Mouse (Mus musculus): ENCODE measurements at regions not wholly inside any gene's neighbourhood (a gene's known extent, or its start where the extent isn't known, plus 50 kb on each side); places are given as distances from the start of the nearest gene placed in this dataset.

DNA sequence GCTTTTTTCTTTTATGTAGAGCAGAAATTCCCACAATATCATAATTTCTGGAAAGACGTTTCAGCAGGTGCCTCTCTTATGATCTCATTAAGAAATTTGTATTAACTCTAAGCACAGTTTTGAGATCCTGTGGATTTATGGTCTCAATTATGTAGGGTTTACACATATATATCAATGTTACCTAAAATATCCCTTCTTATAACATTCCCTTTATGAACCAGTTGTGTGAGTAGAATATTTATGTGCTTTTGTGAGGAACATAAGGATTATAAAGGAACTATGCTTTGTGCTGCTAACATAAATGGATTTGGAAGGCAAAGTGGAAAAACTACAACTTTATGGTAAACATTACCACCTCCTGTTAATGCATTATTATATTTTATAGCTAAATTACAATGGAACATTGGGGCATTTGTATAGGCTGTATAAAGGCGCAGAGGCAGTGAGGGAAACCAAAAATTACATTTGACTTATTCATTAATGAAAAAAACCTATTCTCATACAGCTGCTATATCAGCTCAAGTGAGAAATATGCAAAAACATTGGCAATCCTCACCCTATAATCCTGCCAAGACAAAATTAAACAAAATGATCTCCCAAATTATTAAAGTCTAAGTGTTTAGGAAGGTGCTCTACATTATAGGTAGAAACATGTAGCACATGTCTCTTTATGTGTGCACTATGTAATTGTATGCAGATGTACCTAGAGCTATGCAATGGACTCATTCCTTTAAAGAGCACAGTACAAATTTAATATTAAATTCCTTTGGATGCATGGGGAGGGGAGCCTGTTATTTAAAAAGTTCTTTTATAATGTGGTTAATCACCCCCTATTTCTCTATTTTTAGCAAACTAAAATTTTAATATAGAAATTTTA is 439.2 kb downstream of the Tfap2b start:
- DNase-seq (ENCODE audit: low spot score) = no peak
- no peak for ATAC-seq (ENCODE audit: low FRiP score)

DNA sequence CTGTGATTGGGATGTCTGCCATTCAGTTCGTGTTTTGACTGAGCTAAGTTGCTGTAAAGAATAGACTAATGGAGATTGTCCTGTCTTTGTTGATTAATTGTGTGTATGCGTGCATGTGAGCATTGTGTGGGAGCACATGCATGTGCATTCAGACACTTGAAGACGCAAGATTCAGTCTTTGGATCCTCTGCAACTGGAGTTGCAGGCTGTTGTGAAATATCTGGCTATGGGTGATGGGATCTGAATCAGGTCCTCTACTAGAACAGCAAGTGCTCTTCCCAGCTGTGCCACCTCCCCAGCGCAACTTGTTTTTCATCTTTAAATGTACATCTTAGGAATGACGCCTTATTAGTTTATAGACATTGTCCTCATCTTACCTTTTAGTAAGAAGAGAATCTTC is 453.4 kb downstream of the Tfap2b start:
- H3K27me3 ChIP-seq (ENCODE audit: control insufficient read depth, insufficient read depth, low read length) = no peaks in the 10 kb centered on the region
- no peak overlapping the region for H3K9ac ChIP-seq
- no peaks in the 10 kb centered on the region for H3K9me3 ChIP-seq (ENCODE audit: control insufficient read depth, low read length)
- no peaks in the 10 kb centered on the region for H3K36me3 ChIP-seq (replicated peaks; ENCODE audit: control insufficient read depth, insufficient read depth)
- WGBS = 88% methylated on average over 5 of the region's 5 CpGs
- DNase-seq (ENCODE audit: low spot score) (no peak), ATAC-seq (ENCODE audit: low FRiP score) (no peak)
- no peak overlapping the region for H3K27ac ChIP-seq
- no peak overlapping the region for H3K4me2 ChIP-seq (replicated peaks)
- H3K4me3 ChIP-seq (replicated peaks; ENCODE audit: low read length) = no peak overlapping the region
- H3K4me1 ChIP-seq (replicated peaks; ENCODE audit: control insufficient read depth, insufficient read depth, low read length) = no peaks in the 10 kb centered on the region

More for the DNA sequence above, 439.2 kb downstream of the Tfap2b start:
- H3K4me2 ChIP-seq (replicated peaks) = no peak overlapping the region
- no peak overlapping the region for H3K27ac ChIP-seq
- H3K9me3 ChIP-seq (ENCODE audit: control insufficient read depth, low read length) = no peaks in the 10 kb centered on the region
- 85% methylated on average over 2 of the region's 2 CpGs for WGBS
- H3K4me3 ChIP-seq (replicated peaks; ENCODE audit: low read length) = no peak overlapping the region
- H3K27me3 ChIP-seq (ENCODE audit: control insufficient read depth, insufficient read depth, low read length) = no peaks in the 10 kb centered on the region
- no peaks in the 10 kb centered on the region for H3K4me1 ChIP-seq (replicated peaks; ENCODE audit: control insufficient read depth, insufficient read depth, low read length)
- no peak overlapping the region for H3K9ac ChIP-seq
- H3K36me3 ChIP-seq (replicated peaks; ENCODE audit: control insufficient read depth, insufficient read depth) = no peaks in the 10 kb centered on the region

DNA sequence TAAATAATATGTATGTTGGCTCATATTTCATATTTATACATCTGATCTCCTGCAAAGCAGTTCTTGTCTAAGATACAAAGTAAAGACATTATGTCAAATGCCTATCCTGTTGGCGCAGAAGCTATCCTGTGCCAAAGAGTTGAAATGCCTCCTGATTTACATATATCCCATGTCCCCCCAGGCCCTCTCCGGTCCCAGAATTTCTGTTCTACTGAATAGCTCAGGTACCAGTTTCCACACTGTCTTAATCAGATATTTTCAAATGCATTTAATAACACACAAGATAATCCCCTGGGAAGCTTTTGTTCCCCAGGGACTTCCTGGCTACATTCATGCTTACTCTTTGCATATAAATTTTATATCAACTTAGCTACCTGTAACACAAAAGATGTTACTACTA is 454.1 kb downstream of the Tfap2b start:
- Histone ChIP-seq H3K27ac (no peak overlapping the region), H3K36me3 (replicated peaks; ENCODE audit: control insufficient read depth, insufficient read depth) (no peaks in the 10 kb centered on the region), H3K4me2 (replicated peaks) (no peak overlapping the region), H3K9ac (no peak overlapping the region), H3K9me3 (ENCODE audit: control insufficient read depth, low read length) (no peaks in the 10 kb centered on the region), H3K27me3 (ENCODE audit: control insufficient read depth, insufficient read depth, low read length) (no peaks in the 10 kb centered on the region), H3K4me3 (replicated peaks; ENCODE audit: low read length) (no peak overlapping the region), H3K4me1 (replicated peaks; ENCODE audit: control insufficient read depth, insufficient read depth, low read length) (no peaks in the 10 kb centered on the region)
- no peak for ATAC-seq (ENCODE audit: low FRiP score)
- no peak for DNase-seq (ENCODE audit: low spot score)
- 98% methylated on average over 2 of the region's 2 CpGs for WGBS

DNA sequence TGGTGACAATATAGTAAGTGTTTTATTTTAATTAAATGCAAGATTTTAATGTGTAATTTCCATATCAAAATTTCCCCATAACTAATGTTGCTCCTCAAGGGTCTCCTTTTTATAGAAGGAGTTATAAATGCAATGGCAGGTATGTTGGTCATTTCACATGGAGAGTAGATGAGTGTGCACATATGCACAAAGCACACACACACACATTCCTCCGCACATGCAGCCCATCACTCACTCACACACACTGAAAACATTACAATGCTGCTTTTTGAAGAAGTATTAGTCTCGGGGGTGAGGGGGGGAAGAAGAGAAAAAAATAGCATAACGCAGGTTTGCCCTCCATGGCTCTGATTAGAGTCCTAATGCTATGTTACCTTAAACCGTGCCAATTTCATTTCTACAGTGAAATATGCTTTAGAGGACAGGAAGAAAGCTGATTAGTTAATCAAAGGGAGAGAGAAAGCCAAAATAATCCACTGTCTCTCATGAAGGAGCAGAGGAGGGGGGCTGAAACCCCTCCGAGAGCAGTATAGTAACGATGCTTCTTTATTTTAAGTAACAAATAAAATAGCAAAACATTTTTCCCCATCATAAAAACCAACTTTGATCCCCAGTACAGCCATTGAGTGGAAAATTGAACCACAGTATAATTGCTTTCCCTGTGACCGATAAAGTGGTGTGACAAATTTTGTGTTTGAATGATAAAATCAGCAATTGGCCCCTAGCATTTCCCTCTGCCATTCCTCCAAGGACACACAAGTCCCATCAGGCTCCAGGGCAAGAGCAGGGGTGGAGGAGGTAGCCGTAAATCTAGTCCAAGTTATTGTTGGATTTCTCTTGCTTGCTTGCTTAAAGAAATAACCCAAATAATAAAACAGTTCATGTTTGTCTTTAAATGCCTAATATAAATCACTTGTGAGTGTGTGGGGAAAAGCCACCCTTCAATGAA is 465.0 kb downstream of the Tfap2b start:
- Histone ChIP-seq H3K9me3 (ENCODE audit: control insufficient read depth, low read length) (no peaks in the 10 kb centered on the region), H3K4me1 (replicated peaks; ENCODE audit: control insufficient read depth, insufficient read depth, low read length) (peaks cover 9% of the 10 kb centered on the region), H3K9ac (no peak overlapping the region), H3K4me2 (replicated peaks) (no peak overlapping the region), H3K27ac (no peak overlapping the region), H3K4me3 (replicated peaks; ENCODE audit: low read length) (no peak overlapping the region), H3K36me3 (replicated peaks; ENCODE audit: control insufficient read depth, insufficient read depth) (no peaks in the 10 kb centered on the region), H3K27me3 (ENCODE audit: control insufficient read depth, insufficient read depth, low read length) (no peaks in the 10 kb centered on the region)
- ATAC-seq (ENCODE audit: low FRiP score) (no peak), DNase-seq (ENCODE audit: low spot score) (no peak)
- 51% methylated on average over 8 of the region's 8 CpGs for WGBS

DNA sequence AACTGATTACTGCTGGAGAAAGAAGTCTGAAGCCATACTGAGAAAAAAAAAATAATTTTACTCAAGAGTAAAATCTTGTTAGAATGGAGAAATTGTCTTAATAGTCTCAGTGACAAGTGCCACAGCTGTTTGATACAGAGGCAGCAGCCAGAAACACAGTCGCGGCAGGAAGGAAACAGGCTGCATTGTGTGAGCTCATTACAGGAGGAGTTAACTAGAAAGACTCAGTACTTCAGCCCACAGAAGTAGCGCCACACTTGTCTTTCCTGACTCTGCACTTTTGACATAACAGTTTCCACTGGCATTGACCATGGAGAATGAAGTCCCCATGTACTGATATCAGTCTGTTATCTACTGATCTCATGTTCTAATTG is 465.7 kb downstream of the Tfap2b start:
- Histone ChIP-seq H3K9ac (no peak overlapping the region), H3K27me3 (ENCODE audit: control insufficient read depth, insufficient read depth, low read length) (no peaks in the 10 kb centered on the region), H3K4me2 (replicated peaks) (no peak overlapping the region), H3K27ac (no peak overlapping the region), H3K4me1 (replicated peaks; ENCODE audit: control insufficient read depth, insufficient read depth, low read length) (peaks cover 9% of the 10 kb centered on the region), H3K4me3 (replicated peaks; ENCODE audit: low read length) (no peak overlapping the region), H3K9me3 (ENCODE audit: control insufficient read depth, low read length) (no peaks in the 10 kb centered on the region), H3K36me3 (replicated peaks; ENCODE audit: control insufficient read depth, insufficient read depth) (no peaks in the 10 kb centered on the region)
- DNase-seq (ENCODE audit: low spot score) = no peak
- WGBS = 27% methylated on average over 3 of the region's 3 CpGs
- no peak for ATAC-seq (ENCODE audit: low FRiP score)

DNA sequence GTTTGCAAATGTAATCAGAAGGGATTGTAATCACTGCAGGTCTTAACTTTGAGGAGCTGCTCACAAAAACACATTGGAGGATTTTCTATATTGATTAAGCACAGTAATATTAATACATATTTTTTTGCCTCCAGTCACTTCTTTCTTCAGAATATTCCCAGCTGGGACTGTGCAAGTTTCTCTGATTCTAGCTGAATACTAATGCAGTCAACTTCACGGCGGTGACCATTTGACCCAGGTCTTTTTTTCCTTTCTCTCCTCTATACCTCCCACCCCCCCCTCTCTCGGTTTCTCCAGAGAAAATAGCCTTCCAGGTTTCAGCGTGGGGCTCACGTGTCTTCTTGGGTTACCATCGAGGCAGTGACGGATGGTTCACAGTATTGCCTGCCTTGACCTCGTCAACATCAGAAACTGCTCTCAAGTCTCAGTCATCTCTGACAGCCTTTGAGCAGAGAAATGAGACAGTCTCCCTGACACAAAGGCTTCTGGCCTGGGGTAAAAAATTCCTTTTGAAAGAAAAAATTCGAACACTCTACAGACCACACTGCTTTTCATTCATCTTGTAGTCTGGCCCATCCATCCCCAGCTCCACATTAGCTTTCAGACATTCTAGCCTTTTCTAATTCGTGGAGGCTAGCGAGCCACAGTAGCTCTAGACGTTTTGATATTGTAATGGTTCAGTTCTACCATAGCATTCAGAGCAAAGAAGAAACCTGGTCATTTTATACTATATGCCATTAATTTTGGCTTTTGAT is 472.5 kb downstream of the Tfap2b start:
- Histone ChIP-seq H3K9ac (no peak overlapping the region), H3K27me3 (ENCODE audit: control insufficient read depth, insufficient read depth, low read length) (no peaks in the 10 kb centered on the region), H3K27ac (no peak overlapping the region), H3K4me2 (replicated peaks) (no peak overlapping the region), H3K4me1 (replicated peaks; ENCODE audit: control insufficient read depth, insufficient read depth, low read length) (no peaks in the 10 kb centered on the region), H3K4me3 (replicated peaks; ENCODE audit: low read length) (no peak overlapping the region), H3K9me3 (ENCODE audit: control insufficient read depth, low read length) (no peaks in the 10 kb centered on the region), H3K36me3 (replicated peaks; ENCODE audit: control insufficient read depth, insufficient read depth) (no peaks in the 10 kb centered on the region)
- DNase-seq (ENCODE audit: low spot score) (no peak), ATAC-seq (ENCODE audit: low FRiP score) (no peak)
- WGBS = 29% methylated on average over 12 of the region's 12 CpGs
